Mouse (Mus musculus) heart, adult 9 months (tissue): ENCODE results near the gene Srp68.

Experiments used
- DNase-seq, 2 experiments: peaks; one replicate each; pipeline ENCODE4 v3.0.0; 2022; ENCODE audit warnings: low spot score in 2 of 2

Srp68 gene

DNA sequence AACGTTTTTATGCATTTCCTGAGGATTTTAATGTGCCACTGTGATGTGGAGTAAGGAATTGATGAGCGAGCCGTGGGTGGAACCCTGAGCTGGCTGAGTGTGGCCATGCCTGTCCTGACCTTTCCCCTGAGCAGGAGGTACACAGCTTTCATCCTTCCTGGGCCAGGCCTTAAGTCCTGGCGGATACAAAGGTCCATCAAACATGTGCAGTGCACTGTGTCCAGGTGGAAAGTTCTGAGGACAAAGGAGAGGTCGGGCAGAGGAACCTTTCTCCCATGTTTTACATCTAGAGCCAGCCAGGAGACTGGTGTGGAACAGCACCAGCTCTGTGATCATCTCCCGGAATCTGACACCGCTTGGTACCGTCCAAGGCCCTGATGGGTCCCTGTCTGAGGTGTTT is 64.8 kb downstream of the Srp68 start:
- DNase-seq: no peak

DNA sequence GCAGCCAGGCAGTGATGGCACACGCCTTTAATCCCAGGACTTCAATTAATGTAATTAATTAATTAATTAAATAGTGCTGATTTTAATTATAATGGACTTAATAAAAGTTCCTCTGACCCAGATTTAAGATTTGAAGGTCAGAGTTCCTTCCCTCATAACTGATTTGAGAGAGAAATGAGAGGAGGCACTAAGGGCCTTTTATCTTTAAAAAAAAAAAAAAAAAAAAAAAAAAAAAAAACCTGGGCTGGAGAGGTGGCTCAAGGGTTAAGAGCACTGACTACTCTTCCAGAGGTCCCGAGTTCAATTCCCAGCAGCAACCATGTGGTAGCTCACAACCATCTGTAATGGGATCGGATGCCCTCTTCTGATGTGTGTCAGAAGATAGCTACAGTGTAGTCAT is 65.4 kb downstream of the Srp68 start:
- DNase-seq: no peak

DNA sequence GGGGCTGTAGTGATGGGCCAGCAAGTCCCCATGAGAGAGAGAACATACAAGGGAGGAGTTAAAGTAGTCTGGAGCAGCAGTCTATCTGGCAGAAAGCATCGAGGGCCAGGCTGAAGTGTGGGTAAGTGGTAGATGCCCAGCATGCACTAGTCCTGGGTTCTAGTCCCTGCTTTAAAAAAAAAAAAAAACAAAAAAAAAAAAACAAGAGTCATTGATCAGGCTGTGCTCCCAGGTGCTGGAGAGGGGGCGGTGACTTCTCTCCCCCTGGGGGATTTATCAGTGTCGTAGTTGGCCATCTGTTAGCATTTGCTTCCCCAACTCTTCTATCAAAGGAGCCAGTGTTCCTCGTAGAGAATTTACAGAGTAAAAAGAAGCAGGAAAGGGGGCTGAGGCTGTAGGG is 67.3 kb downstream of the Srp68 start:
- DNase-seq: no peak

DNA sequence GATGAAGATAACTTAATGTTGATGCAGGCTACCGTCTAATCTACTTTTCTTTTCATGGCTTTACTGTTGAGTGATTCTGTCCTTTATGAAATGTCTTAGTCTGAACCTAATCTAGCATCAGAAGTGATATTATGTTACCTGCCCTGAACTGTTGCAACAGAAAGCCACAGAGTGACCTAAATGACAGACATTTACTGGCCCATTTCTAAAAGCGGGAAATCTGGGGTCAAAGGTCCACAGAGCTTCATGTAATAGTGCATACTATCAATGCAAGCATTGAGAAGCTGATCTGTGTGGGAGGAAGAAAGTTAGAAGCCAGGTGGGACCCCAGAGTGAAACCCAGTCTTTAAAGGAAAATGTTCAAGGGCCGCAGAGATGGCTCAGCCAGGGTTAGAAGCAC is 70.9 kb downstream of the Srp68 start:
- DNase-seq: no peak

DNA sequence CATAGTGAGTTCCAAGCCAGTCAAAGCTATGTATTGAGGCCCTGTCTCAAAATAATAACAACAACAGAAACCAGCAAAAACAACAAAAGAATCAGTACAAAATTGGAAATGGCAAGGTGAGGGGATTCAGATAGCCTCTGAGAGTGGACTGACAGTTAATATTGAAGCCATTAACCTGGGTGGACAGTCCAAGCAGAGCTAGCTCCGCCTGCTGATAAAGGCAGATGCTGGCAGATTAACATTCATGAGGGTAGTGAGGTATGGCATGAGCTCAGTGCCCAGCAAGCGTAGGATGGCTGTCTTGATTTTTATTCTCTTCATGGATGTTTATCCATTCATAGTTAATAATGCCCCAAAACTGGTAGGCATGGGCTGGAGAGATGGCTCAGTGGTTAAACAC is 72.9 kb downstream of the Srp68 start:
- DNase-seq: no peak

DNA sequence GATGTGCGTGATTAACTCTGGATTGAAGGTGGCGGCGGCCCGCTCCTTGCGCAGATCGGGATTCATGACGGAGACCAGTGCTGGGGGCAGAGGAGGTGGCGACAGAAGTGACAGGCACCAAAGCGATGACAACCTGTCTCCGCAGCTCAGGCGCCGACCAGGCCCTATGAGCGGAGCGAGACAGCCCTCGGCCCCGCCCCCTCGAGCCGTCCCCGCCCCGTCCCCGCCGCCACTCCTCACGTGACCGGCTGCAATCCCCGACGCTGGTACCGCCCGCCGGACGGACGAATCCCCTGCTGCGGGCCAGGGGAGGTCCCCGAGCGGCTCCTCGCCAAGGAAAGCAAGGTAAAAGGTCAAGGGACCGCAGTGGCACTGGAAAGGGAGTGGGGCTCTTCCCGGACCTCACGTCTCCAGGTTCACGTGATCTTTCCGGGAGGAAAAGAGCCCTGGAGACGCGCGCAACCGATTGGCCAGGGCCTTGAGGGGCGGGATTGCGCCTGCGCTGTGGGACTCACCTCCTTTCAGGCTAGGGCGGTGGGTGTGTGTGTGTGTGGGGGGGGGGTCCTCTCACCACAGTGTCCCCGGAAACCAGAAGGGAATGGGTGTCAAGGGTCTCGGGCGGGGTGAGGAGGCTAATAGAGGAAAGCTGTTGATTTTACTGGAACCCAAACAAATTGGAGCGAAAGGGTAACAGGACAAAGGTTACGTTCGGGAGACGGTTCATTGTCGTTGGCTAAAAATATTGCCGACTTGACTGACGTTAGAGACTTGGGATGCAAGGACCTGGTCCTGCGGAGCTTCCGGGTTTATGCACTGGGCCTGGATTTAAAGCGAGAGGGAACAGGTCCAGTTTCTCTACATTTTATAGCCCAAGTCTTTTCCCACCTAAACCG is 75.1 kb downstream of the Srp68 start, which contains the start of the genes Ten1 and Acox1:
Ten1 (plus strand) TSS at position 217 of the 893 bp plus-strand sequence.
Acox1 (minus strand) TSS at position 407 of the 893 bp plus-strand sequence.
- DNase-seq: peak; percentile 98 to 100

DNA sequence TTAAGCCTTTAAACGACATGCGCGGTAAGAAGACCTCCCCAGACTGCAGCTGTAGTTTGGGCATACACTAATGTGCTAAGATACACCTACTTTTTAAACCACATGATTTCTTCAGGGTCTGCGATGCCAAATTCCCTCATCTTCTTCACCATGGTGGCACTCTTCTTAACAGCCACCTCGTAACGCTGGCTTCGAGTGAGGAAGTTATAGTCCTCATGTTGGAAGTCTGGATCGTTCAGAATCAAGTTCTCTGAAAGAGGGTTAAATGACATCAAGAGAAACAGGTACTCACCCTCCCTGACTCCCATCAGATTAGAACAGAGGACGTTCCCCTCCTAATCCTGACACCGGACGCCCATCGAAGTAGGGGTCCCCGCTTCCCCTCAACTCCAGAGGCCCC is 75.9 kb downstream of the Srp68 start:
- no peak for DNase-seq

DNA sequence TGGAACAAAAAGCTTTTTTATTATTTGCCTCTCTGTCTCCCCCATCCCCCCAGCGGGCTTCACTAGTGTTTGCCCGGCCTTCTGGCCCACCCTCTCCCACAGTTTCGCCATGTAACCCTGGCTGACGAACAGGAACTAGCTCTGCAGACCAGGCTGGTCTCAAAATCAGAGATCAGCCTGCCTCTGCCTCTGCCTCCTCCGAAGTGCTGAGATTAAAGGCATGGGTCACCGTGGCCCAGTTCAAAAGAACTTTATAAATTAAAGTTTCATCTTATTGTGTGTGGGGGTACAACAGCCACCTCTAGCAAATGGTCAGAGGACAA is 76.5 kb downstream of the Srp68 start:
- no peak for DNase-seq

DNA sequence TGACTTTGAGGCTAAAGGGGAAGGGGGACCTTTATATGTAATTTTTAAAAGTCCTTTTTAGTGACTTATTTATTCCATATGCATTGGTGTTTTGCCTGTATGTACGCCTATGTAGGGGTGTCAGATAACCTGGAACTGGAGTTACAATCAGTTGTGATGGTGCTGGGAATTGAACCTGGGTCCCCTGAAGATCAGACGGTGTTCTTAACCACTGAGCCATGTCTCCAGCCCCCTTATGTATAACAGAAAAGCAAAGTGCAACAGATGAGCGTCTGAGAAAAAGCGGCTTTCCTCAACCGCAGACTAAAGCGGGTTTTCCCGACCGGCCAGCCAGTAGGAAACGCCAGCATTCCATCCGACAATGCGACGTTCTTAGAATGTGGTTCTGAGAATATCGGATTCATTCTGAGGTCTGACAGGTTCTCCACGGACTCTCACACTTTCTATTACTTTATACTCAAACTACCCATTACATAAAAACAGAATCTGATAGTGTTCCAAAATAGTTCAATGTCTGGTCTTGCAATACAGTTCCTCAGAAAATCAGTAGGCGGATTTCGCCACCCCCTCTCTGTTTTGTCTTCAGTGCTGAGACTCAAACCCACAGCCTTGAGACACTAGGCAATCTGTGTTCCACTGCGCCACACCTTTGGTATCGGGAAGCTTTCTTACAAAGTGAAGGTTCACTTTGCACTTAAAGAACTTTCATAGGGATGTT is 77.0 kb downstream of the Srp68 start:
- DNase-seq: no peak

DNA sequence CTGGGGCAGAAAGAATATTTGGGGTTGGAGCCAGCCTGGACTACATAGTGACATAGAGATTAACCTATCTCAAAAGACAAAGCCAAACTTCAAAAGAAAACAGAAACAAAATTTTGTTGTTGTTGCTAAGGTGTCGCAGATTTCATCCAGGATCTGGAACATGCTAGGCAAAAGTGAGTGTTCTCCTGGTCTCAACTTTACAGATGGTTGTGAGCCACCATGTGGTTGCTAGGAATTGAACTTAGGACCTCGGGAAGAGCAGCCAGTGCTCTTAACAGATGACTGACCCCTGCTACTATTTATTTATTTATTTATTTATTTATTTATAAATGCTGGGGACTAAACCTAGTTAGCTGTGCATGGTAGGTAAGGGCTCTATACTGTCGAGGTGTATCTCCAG is 77.7 kb downstream of the Srp68 start:
- no peak for DNase-seq

DNA sequence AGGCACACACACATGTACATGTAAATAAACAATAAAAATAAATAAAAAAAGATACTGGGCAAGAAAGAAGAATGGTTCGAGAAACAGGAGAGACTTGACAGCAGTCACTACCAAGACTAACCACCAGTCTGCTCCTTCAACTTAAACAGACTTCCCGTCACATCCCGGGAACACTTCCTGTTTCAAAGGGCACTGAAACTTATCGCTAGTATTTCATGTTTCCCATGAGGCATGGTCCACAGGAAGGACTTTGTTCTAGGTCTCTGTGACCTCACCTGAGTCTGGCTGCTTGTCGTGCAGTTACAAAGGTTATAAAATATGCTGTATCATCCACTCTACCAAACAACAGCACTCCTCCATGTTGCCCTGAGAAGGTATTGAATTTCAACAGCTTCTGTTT is 78.8 kb downstream of the Srp68 start:
- DNase-seq: no peak
